Mouse (Mus musculus) stomach, adult 2 months (tissue): ENCODE measurements around the gene Col13a1. TPM values are rescaled to one million over a fixed set of nuclear protein-coding genes. Genes with fewer than 3 reads are reported as not detected.

Source experiments
- polyA plus RNA-seq: library from polyadenylated mRNA; depleted of rRNA; stranded (reverse); fragments of >200 nt; gene quantifications from 2 replicates; pipeline ENCODE4 v1.2.3, GENCODE M21; 2012; rRNA removed

The Col13a1 gene
- 0.86 and 0.90 TPM in 2 replicates for polyA plus RNA-seq

DNA sequence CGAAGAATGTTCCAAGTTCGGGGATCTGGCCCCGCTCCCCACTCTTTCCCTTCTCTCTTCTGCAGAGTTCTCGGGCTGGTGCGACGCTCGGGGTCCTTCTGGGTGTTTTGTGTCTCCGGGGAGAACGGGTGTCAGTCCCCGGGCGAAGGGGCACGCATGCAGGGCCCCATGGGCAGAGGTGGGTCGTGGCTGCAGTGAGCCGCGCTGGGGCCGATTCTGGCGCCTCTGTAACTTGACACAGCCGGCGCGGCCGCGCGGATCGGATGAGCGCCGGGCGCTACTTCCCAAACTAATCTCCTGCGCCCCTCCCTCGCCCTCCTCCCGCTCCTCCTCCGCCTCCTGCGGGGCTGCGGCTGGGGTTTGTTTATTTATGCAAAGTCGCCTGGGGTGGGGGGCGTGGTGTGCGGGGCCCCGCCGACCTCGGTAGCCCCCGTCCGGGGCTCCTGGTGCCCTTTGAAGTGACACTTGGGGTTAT lies at the start of gene Col13a1:
TSS of gene Col13a1 (minus strand) at position 243 of the 475 bp plus-strand sequence.

Other genes with a start within 250 kb of the Col13a1 start
- gene H2afy2, start 195.0 kb downstream of the Col13a1 start, polyA plus RNA-seq = 1.1 and 1.6 TPM in 2 replicates
- 0.22 and 0.41 TPM in 2 replicates for gene Neurog3, start 154.0 kb upstream of the Col13a1 start, polyA plus RNA-seq
- gene Fam241b, start 164.8 kb upstream of the Col13a1 start, polyA plus RNA-seq = 6.3 and 6.7 TPM in 2 replicates